Mouse (Mus musculus) v-Abl transformed pro-B cells (cell line): Measurements from ENCODE around the gene Bola3.

Experiments
- in situ Hi-C, 2 experiments: fragments of 400-800 bp; cut with MboI; formaldehyde crosslinking; loops; one replicate each; pipeline ENCODE4 v1.15.1; 2025; ENCODE audit not compliant: unreplicated experiment in 2 of 2

Gene Bola3

GRCm38 (mm10) chr6:83348873-83349272 lies at the start of gene Bola3:
TSS of gene Bola3 (plus strand) at chr6:83349147.
- in situ Hi-C loops: loop anchor here in 1 of 2 experiments (25.0 kb wide), 1 partner anchor 613 kb away; no protein-coding TSS in a partner anchor

- in situ Hi-C loops: no loop called here
Observed at GRCm38 (mm10) chr6:83300447-83301229, 48.3 kb upstream of the Bola3 start.

GRCm38 (mm10) chr6:83301294-83301693 lies 47.7 kb upstream of the Bola3 start:
- in situ Hi-C loops: no loop called here

- in situ Hi-C loops: no loop called here
Observed at GRCm38 (mm10) chr6:83302264-83302663, 46.7 kb upstream of the Bola3 start.

- in situ Hi-C loops: no loop called here
Observed at GRCm38 (mm10) chr6:83309017-83309416, 39.9 kb upstream of the Bola3 start.

GRCm38 (mm10) chr6:83311206-83311605 lies 37.7 kb upstream of the Bola3 start:
- in situ Hi-C loops: no loop called here

GRCm38 (mm10) chr6:83312021-83312420 lies 36.9 kb upstream of the Bola3 start:
- in situ Hi-C loops: no loop called here

- in situ Hi-C loops: no loop called here
Observed at GRCm38 (mm10) chr6:83312514-83312913, 36.4 kb upstream of the Bola3 start.

- in situ Hi-C loops: no loop called here
Observed at GRCm38 (mm10) chr6:83315293-83315692, 33.7 kb upstream of the Bola3 start.

GRCm38 (mm10) chr6:83316022-83316421 lies 32.9 kb upstream of the Bola3 start:
- in situ Hi-C loops: no loop called here

- in situ Hi-C loops: no loop called here
Observed at GRCm38 (mm10) chr6:83317108-83317741, 31.7 kb upstream of the Bola3 start.

GRCm38 (mm10) chr6:83321927-83322326 lies 27.0 kb upstream of the Bola3 start:
- in situ Hi-C loops: loop anchor here in 1 of 2 experiments (10.0 kb wide), 1 partner anchor 217 kb away; the partner anchor contains the start of genes Ccdc142, Gm42688 and Mrpl53

GRCm38 (mm10) chr6:83322794-83323193 lies 26.2 kb upstream of the Bola3 start:
- in situ Hi-C loops: loop anchor here in 1 of 2 experiments (10.0 kb wide), 1 partner anchor 218 kb away; the partner anchor contains the start of genes Ccdc142, Gm42688 and Mrpl53

- in situ Hi-C loops: loop anchor here in 1 of 2 experiments (10.0 kb wide), 1 partner anchor 219 kb away; the partner anchor contains the start of genes Ccdc142, Gm42688 and Mrpl53
Observed at GRCm38 (mm10) chr6:83323652-83324419, 25.1 kb upstream of the Bola3 start.

GRCm38 (mm10) chr6:83325525-83326393 lies 23.2 kb upstream of the Bola3 start, which contains the start of the genes Mthfd2 and Mob1a:
TSS of gene Mthfd2 (minus strand) at chr6:83325908.
TSS of gene Mob1a (plus strand) at chr6:83326016.
- in situ Hi-C loops: loop anchor here (10.0 to 25.0 kb wide), 2 partner anchors 221 to 637 kb away; partner anchors contain the start of genes Ccdc142 (in 1 of the 2), Gm42688 (in 1 of the 2) and Mrpl53 (in 1 of the 2)

GRCm38 (mm10) chr6:83326394-83326736 lies 22.6 kb upstream of the Bola3 start:
- in situ Hi-C loops: loop anchor here (10.0 to 25.0 kb wide), 2 partner anchors 222 to 636 kb away; partner anchors contain the start of genes Ccdc142 (in 1 of the 2), Gm42688 (in 1 of the 2) and Mrpl53 (in 1 of the 2)

GRCm38 (mm10) chr6:83326761-83327160 lies 22.2 kb upstream of the Bola3 start:
- in situ Hi-C loops: loop anchor here (10.0 to 25.0 kb wide), 2 partner anchors 222 to 636 kb away; partner anchors contain the start of genes Ccdc142 (in 1 of the 2), Gm42688 (in 1 of the 2) and Mrpl53 (in 1 of the 2)

GRCm38 (mm10) chr6:83327591-83328190 lies 21.3 kb upstream of the Bola3 start:
- in situ Hi-C loops: loop anchor here (10.0 to 25.0 kb wide), 2 partner anchors 223 to 635 kb away; partner anchors contain the start of genes Ccdc142 (in 1 of the 2), Gm42688 (in 1 of the 2) and Mrpl53 (in 1 of the 2)

- in situ Hi-C loops: loop anchor here in 1 of 2 experiments (25.0 kb wide), 1 partner anchor 621 kb away; no protein-coding TSS in a partner anchor
Observed at GRCm38 (mm10) chr6:83341387-83341786, 7.6 kb upstream of the Bola3 start.
